Mouse (Mus musculus) layer of hippocampus, postnatal 14 days (tissue): ENCODE results near the gene Acp1. TPM values are rescaled to one million over a fixed set of nuclear protein-coding genes. Genes with fewer than 3 reads are reported as not detected.

Source experiments
- DNase-seq, 2 experiments: peaks; one replicate each; pipeline ENCODE4 v3.0.0; 2021 to 2022; ENCODE audit warnings: low spot score in 2 of 2, mixed read lengths in 1 of 2
- total RNA-seq, 2 experiments: library from RNA; stranded (reverse); gene quantifications; 2 replicates each; pipeline ENCODE4 v1.2.3; 2021

Gene Acp1
- total RNA-seq, 2 experiments from 2014 or later: 55.8 to 64.1 TPM

DNA sequence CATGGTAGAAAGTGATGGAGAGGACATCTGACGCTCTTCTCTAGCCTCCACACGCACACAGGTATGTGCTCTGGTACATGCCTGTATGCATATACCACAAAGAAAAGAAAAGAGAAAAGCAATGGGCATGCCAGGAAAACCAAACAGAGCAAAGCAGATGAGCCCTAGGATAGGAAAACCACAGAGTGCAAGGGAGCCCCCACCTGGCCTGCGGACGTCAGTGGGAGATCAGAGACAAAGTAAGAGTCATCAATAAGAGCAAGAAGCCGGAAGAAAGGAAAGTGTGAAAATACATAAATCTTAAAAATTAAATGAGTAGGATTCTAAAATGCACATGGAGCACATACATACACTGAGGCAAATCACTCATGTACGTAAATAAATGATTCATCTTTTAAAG, 31.9 kb downstream of the Acp1 start:
- DNase-seq: no peak

DNA sequence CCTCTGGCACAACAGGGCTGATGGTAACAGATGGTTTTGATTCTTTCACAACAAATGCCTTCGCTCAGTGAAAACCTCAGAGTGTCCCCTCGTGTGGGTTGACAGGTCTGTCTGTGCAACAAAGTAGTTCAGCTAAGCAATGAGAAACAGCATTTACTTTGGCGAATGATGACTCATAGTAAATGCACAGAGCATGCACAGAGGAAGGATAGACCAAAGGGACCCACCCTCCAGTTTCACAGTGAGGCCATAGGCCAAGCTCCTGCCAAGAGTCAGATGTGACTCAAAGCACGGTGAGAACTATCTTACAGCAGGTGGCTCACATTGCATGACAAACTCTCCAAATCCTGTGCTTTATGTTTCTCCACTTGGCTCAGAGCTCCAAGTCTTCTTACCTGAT, 45.6 kb downstream of the Acp1 start:
- DNase-seq: no peak

DNA sequence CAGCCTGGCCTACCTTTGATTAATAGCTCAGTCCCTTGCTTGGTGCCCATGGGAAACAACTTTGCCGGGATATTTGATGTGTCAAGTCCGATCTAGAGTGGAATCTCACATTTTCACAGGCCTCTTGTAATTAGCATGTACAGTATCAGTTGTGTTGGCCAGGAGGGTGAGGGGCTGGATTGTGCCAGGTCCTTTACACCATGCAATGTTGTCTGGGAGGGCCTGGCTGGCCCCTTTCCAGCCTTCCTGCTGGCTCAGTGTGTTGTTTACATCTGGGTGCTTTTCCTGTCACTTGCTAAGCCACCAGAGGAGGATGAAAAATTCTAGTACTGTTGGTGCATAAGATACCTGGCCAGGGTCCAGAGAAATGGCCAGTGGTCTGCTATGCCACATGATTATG, 47.0 kb downstream of the Acp1 start:
- no peak for DNase-seq

- DNase-seq: no peak
Observed at GRCm38 (mm10) chr12:30856172-30856571, 55.2 kb downstream of the Acp1 start.

GRCm38 (mm10) chr12:30855442-30856159, 55.8 kb downstream of the Acp1 start:
- DNase-seq: no peak

GRCm38 (mm10) chr12:30851871-30852270, 59.5 kb downstream of the Acp1 start:
- peak; percentile 46 to 55 for DNase-seq

DNA sequence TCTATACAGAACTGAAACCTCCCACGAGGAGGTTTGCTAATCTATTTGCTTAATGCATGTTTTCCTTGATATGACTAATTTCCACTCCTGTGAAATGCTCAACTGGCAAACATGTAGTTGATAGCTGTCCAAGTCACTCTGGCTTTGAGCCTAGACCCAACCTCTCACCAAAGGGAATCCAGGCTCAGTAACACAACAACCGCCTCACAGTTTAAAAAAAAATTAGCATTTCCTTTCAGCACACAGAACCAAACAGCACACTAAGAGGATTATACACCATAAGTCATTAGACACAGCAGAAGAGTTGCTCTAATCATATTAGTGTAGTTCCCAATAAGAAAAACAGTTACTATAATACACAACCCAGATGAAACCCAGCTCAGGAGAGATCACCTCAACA, 60.5 kb downstream of the Acp1 start:
- DNase-seq: peak; percentile 28 to 79

GRCm38 (mm10) chr12:30848521-30848920, 62.9 kb downstream of the Acp1 start:
- DNase-seq: no peak

Other genes starting within 250 kb of the Acp1 start
- gene Alkal2, start 27.3 kb downstream of the Acp1 start, total RNA-seq: 1 to 10 TPM; 2.8 to 6.3 TPM
- 10 to 100 TPM; 15.1 to 17.0 TPM for gene Sh3yl1, start 79 bp upstream of the Acp1 start, total RNA-seq
- under 1 TPM; 0.09 to 0.12 TPM for gene Fam110c, start 162.3 kb upstream of the Acp1 start, total RNA-seq